Mouse (Mus musculus): ENCODE results near the gene Arfgef2. TPM values are rescaled to one million over a fixed set of nuclear protein-coding genes. Genes with fewer than 3 reads are reported as not detected.
"Not testable (repeated sequence)": the region's sequence is repeated elsewhere in the genome, so short reads cannot be mapped to it uniquely, and the experiment has no call there.

The Arfgef2 gene
- polyA plus RNA-seq, 1 experiment, result 24.9 TPM

DNA sequence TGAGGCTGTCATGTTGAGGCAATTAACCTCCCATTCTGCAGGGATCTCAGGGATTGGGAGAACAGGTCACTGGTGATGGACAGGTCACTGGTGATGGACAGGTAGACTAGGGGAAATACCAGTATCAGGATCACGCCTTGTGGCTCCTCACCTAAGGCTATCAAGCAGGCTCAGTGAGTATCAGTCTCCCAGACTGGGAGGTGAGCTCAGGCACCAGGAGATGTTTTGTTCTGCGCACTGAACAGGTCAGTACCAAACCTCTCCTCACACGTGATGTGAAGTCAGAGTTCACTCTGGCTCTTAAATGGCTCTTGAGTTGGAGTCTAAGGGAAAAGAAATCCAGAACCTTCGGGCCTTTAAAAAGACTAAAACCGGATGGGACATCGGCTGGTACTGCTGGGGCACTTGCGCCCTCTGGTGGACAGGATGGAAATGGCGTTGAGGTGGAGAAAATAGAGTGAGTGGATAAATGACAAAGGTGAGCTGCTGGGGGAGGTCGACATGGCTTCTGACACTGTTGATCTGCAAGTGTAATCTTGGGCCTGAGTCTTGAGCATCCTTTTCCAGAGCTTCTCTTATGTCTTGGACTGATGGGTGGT, 24.3 kb upstream of the Arfgef2 start:
- Histone ChIP-seq H3K4me3 (ENCODE audit: insufficient read depth, low read length) (no peak overlapping the region), H3K4me1 (ENCODE audit: control insufficient read depth, insufficient read depth, low read length) (peaks cover 3% of the 10 kb centered on the region; the same call in 1 of the 2 replicates), H3K27ac (ENCODE audit: insufficient read depth, low read length) (no peak overlapping the region)
- TF ChIP-seq CTCF (IDR thresholded peaks at IDR 0.05; ENCODE audit: borderline replicate concordance, insufficient read depth, low read length) (peak; percentile 79; the same call in 1 of the 2 replicates), POLR2A (IDR thresholded peaks at IDR 0.05; ENCODE audit: low read depth, low read length) (no peak)

- Histone ChIP-seq H3K27ac (ENCODE audit: insufficient read depth, low read length) (no peak overlapping the region), H3K4me3 (ENCODE audit: insufficient read depth, low read length) (no peak overlapping the region), H3K4me1 (ENCODE audit: control insufficient read depth, insufficient read depth, low read length) (peaks cover 3% of the 10 kb centered on the region; the same call in 1 of the 2 replicates)
- TF ChIP-seq CTCF (IDR thresholded peaks at IDR 0.05; ENCODE audit: borderline replicate concordance, insufficient read depth, low read length), result peak; percentile 21; the same call in 1 of the 2 replicates
- no peak for TF ChIP-seq POLR2A (IDR thresholded peaks at IDR 0.05; ENCODE audit: low read depth, low read length)
Observed at GRCm38 (mm10) chr2:166784376-166784775, 21.0 kb upstream of the Arfgef2 start.

DNA sequence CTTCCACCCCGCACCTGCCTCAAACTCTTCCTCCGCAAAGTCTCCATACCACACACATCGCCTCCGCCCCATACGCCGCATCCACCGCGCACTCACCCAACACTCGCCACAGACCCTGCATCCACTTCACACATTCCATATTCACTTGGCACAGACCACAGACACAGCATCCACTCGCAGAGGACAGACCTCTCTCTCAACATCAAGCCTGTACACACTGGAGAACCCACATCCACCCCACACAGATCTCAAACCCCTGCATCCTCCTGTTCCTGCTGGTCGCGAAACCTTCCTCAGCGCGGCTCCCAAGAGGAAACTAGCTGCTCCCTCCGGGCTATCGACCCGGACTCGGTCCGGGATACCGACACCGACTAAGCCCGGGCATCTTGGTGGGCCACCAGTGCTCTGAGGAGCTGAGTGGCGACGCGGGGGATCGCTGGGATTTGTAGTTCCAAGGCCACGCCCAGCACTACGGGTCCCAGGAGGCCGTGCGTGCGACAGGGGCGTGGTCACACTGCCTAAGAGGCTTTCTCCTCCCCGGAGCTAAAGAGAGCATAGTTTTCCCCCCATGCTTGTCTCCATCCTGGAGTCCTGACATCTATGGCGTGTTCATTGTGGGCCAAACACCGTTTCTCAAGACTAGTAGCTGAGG, 18.9 kb upstream of the Arfgef2 start:
- peak; percentile 74 for TF ChIP-seq POLR2A (IDR thresholded peaks at IDR 0.05; ENCODE audit: low read depth, low read length)
- no peak for TF ChIP-seq CTCF (IDR thresholded peaks at IDR 0.05; ENCODE audit: borderline replicate concordance, insufficient read depth, low read length)
- Histone ChIP-seq H3K4me1 (ENCODE audit: control insufficient read depth, insufficient read depth, low read length) (peaks cover 3% of the 10 kb centered on the region; the same call in 1 of the 2 replicates), H3K27ac (ENCODE audit: insufficient read depth, low read length) (no peak overlapping the region), H3K4me3 (ENCODE audit: insufficient read depth, low read length) (peak overlapping the region; percentile 79)

DNA sequence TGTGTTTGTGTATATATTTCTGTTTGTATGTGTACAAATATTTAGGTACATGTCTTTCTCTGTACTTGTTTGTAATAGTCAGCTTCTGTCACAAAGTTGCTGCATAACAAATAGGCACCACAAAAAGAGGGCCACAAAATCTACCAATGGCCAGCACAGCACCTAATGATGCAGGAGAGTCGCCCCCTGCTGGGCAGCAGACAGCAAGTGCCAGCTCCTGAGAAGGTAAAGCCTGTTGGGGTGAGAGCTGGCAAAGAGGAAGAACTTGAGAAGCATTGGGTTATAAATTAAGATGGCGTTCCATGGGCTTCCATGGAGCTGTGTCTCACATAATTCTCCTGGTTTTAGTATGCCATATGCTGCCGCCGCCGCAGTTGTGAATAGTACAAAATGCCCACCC, 13.7 kb upstream of the Arfgef2 start:
- no peaks in the 10 kb centered on the region for H3K4me1 ChIP-seq (ENCODE audit: control insufficient read depth, insufficient read depth, low read length)
- TF ChIP-seq POLR2A (IDR thresholded peaks at IDR 0.05; ENCODE audit: low read depth, low read length) (no peak), CTCF (IDR thresholded peaks at IDR 0.05; ENCODE audit: borderline replicate concordance, insufficient read depth, low read length) (0 out of 2 replicates have a peak, but pooled peaks have one; percentile 8)
- H3K4me3 ChIP-seq (ENCODE audit: insufficient read depth, low read length), result no peak overlapping the region
- no peak overlapping the region for H3K27ac ChIP-seq (ENCODE audit: insufficient read depth, low read length)

DNA sequence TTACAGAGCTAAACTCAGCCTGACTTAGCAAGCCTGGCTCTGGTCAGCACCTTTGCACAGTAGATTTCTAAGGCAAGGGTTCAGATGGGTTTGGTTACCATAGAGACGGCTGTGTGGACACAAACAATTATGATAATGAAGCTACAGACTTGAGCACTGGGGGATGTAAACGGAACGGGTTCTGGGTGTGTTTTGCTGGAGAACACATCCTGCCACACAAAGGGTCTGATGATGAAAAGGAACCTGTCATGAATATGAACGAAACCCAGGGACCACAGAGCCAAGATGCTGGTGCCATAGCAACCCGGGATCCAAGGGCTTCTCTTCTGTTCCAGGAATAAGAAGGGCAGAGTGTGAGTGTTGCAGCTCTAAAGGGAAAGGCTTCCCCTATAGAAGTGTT, 13.0 kb upstream of the Arfgef2 start, which contains the start of gene Trp53rkb:
Gene Trp53rkb, plus strand, starts transcription at position 177 of the 400 bp plus-strand sequence.
- Histone ChIP-seq H3K27ac (ENCODE audit: insufficient read depth, low read length) (0 out of 2 replicates have a peak within 1 kb of the TSS, but pooled peaks have one; percentile 11), H3K4me3 (ENCODE audit: insufficient read depth, low read length) (peak within 1 kb of the TSS; percentile 52), H3K4me1 (ENCODE audit: control insufficient read depth, insufficient read depth, low read length) (no peaks in the 10 kb centered on the region)
- TF ChIP-seq POLR2A (IDR thresholded peaks at IDR 0.05; ENCODE audit: low read depth, low read length) (no peak), CTCF (IDR thresholded peaks at IDR 0.05; ENCODE audit: borderline replicate concordance, insufficient read depth, low read length) (no peak)

DNA sequence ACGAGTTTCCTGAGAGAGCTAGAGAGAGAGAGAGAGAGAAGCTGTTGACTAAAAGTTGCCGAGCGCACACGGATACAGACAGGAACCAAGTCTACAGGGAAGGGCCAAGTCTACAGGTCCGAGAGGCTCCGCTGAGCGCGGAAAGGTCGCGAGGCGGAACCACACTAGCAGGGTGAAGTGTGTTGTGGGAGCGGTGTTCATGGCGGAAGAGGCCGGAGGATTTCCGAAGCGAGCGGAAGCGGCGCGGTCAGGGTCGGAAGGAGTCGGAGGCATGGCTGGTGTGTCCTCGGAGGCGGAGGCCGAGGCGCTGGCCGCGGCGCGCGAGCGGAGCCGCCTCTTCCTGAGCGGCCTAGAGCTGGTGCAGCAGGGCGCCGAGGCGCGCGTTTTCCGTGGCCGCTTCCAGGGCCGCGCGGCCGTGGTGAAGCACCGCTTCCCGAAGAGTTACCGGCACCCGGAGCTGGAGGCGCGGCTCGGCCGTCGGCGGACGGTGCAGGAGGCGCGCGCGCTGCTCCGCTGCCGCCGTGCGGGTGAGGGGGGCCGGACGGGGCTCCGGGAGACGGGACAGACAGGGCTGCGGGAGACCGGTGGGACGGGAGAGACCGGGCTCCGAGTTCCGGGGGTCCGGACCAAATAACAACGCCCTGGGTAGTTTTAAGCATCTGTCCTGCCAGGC, 11.7 kb upstream of the Arfgef2 start:
- peak; percentile 76 for TF ChIP-seq POLR2A (IDR thresholded peaks at IDR 0.05; ENCODE audit: low read depth, low read length)
- peak overlapping the region; percentile 52 for H3K4me3 ChIP-seq (ENCODE audit: insufficient read depth, low read length)
- not testable (repeated sequence) for H3K4me1 ChIP-seq (ENCODE audit: control insufficient read depth, insufficient read depth, low read length)

GRCm38 (mm10) chr2:166799615-166800472, 5.5 kb upstream of the Arfgef2 start:
- Histone ChIP-seq H3K4me1 (ENCODE audit: control insufficient read depth, insufficient read depth, low read length) (no peaks in the 10 kb centered on the region), H3K27ac (ENCODE audit: insufficient read depth, low read length) (no peak overlapping the region), H3K4me3 (ENCODE audit: insufficient read depth, low read length) (no peak overlapping the region)
- no peak for TF ChIP-seq CTCF (IDR thresholded peaks at IDR 0.05; ENCODE audit: borderline replicate concordance, insufficient read depth, low read length)
- no peak for TF ChIP-seq POLR2A (IDR thresholded peaks at IDR 0.05; ENCODE audit: low read depth, low read length)

More for the DNA sequence above, 11.7 kb upstream of the Arfgef2 start:
- 0 out of 2 replicates have a peak overlapping the region, but pooled peaks have one; percentile 11 for H3K27ac ChIP-seq (ENCODE audit: insufficient read depth, low read length)

- no peak for TF ChIP-seq CTCF (IDR thresholded peaks at IDR 0.05; ENCODE audit: borderline replicate concordance, insufficient read depth, low read length)
- no peak for TF ChIP-seq POLR2A (IDR thresholded peaks at IDR 0.05; ENCODE audit: low read depth, low read length)
- no peak overlapping the region for H3K4me3 ChIP-seq (ENCODE audit: insufficient read depth, low read length)
- no peaks in the 10 kb centered on the region for H3K4me1 ChIP-seq (ENCODE audit: control insufficient read depth, insufficient read depth, low read length)
- H3K27ac ChIP-seq (ENCODE audit: insufficient read depth, low read length), result no peak overlapping the region
Observed at GRCm38 (mm10) chr2:166800473-166800857, 4.9 kb upstream of the Arfgef2 start.

DNA sequence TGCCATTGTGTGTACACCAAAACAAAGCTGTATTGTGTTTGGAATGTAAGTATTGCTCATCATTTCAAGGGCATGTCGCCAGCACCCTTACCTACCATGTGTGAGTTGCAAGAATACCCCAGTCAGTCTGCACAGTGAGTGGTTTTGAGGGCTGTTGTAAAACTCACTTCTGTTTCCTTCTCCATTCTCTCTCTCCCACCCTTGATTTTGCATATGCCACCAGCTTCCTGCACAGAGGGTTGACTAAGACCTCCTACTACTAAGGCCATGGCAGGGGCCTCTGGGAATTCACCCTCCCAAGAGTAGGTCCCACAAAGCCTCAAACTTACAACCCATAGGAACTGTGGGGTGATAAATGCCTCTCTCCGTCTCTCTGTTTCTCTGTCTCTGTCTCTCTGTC, 4.0 kb upstream of the Arfgef2 start:
- TF ChIP-seq CTCF (IDR thresholded peaks at IDR 0.05; ENCODE audit: borderline replicate concordance, insufficient read depth, low read length), result no peak
- TF ChIP-seq POLR2A (IDR thresholded peaks at IDR 0.05; ENCODE audit: low read depth, low read length), result no peak
- Histone ChIP-seq H3K4me1 (ENCODE audit: control insufficient read depth, insufficient read depth, low read length) (no peaks in the 10 kb centered on the region), H3K27ac (ENCODE audit: insufficient read depth, low read length) (no peak overlapping the region), H3K4me3 (ENCODE audit: insufficient read depth, low read length) (no peak overlapping the region)

All from embryonic fibroblast, embryonic 13.5 days (primary cell).